Mouse (Mus musculus): ENCODE results near the gene Col4a3bp.

DNA sequence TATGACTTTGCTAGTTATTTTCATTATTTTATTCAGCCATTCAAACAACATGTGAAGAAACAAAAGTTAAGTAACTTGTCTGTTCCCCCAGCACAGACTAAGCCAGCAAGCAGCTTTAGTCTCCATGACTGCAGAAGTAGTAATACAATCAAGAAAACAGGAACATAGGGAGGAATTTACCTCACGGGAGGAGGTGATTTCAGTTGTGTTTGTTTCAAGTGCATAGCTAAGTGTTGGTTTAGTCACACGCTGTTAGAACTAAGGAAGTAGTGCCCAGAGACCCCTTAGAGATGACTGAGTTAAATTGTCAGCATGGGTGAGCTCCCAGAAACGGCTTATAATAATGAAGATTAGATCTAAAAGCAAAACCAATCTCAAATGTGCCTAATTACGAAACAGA is 5.5 kb downstream of the Col4a3bp start:
- TF ChIP-seq CTCF (IDR thresholded peaks at IDR 0.05; ENCODE audit: low read depth) (no peak), EP300 (IDR thresholded peaks at IDR 0.05; ENCODE audit: low read depth) (no peak)

Measured in liver, embryonic 14.5 days (tissue).